Mouse (Mus musculus): ENCODE results near the gene Zfp943.
"Not testable (repeated sequence)": the region's sequence is repeated elsewhere in the genome, so short reads cannot be mapped to it uniquely, and the experiment has no call there.

The Zfp943 gene

GRCm38 (mm10) chr17:21962107-21962907 is at the start of gene Zfp943, which contains the start of gene Zfp942:
Zfp943 (plus strand) TSS chr17:21962552.
Zfp942 (minus strand) TSS chr17:21962464.
- peak; percentile 65 for DNase-seq (ENCODE audit: low spot score)

- DNase-seq (ENCODE audit: low spot score) = no peak
Observed at GRCm38 (mm10) chr17:21963302-21963701, 950 bp downstream of the Zfp943 start.

GRCm38 (mm10) chr17:22035594-22035993 is 73.2 kb downstream of the Zfp943 start:
- not testable (repeated sequence) for DNase-seq (ENCODE audit: low spot score)

- no peak for DNase-seq (ENCODE audit: low spot score)
Observed at GRCm38 (mm10) chr17:22049403-22049802, 87.1 kb downstream of the Zfp943 start.

GRCm38 (mm10) chr17:22053211-22053610 is 90.9 kb downstream of the Zfp943 start:
- no peak for DNase-seq (ENCODE audit: low spot score)

- DNase-seq (ENCODE audit: low spot score) = peak; percentile 29
Observed at GRCm38 (mm10) chr17:22081031-22081631, 118.8 kb downstream of the Zfp943 start.

- DNase-seq (ENCODE audit: low spot score) = peak; percentile 50
Observed at GRCm38 (mm10) chr17:22083224-22083623, 120.9 kb downstream of the Zfp943 start.

- no peak for DNase-seq (ENCODE audit: low spot score)
Observed at GRCm38 (mm10) chr17:22118770-22119169, 156.4 kb downstream of the Zfp943 start.

All from embryo, embryonic 10 days (tissue).